Mouse (Mus musculus): ENCODE measurements around the gene Pifo.

GRCm38 (mm10) chr3:106040306-106040705, 25.9 kb upstream of the Pifo start:
- TF ChIP-seq CTCF (IDR thresholded peaks at IDR 0.05; ENCODE audit: low read depth) (no peak), EP300 (IDR thresholded peaks at IDR 0.05; ENCODE audit: low read depth) (no peak)

Measured in heart, postnatal 0 days (tissue).